Mouse (Mus musculus) neural tube, embryonic 14.5 days (tissue): ENCODE results near the gene Ncaph2. TPM values are rescaled to one million over a fixed set of nuclear protein-coding genes. Genes with fewer than 3 reads are reported as not detected.

Experiments used
- ATAC-seq: fragments of 200-750 bp; cut with Nextera tagmentation; 2 replicates; pipeline ENCODE4 v1.8.0; 2017; ENCODE audit warnings: low read depth, mild to moderate bottlenecking, moderate TSS enrichment, moderate library complexity
- H3K27ac ChIP-seq: fragments of 300-500 bp; sonication (generic); 2 replicates; pipeline ENCODE4 v1.5.1; 2014; ENCODE audit warnings: low read depth, mild to moderate bottlenecking, control low read depth, low read length, moderate library complexity, mixed read lengths
- H3K27me3 ChIP-seq: fragments of 300-500 bp; sonication (generic); 2 replicates; pipeline ENCODE4 v1.6.1; 2014; ENCODE audit warnings: low read length; ENCODE audit not compliant: control insufficient read depth, insufficient read depth
- H3K36me3 ChIP-seq: fragments of 300-500 bp; sonication (generic); 2 replicates; pipeline ENCODE4 v1.6.1; 2014; ENCODE audit warnings: low read length, mixed read lengths; ENCODE audit not compliant: control insufficient read depth, insufficient read depth
- H3K4me1 ChIP-seq: fragments of 300-500 bp; sonication (generic); 2 replicates; pipeline ENCODE4 v1.6.1; 2014; ENCODE audit warnings: low read length; ENCODE audit not compliant: control insufficient read depth, insufficient read depth
- H3K4me2 ChIP-seq: fragments of 300-500 bp; sonication (generic); 2 replicates; pipeline ENCODE4 v1.6.1; 2014; ENCODE audit warnings: mild to moderate bottlenecking, low read depth, low read length, control low read depth
- H3K4me3 ChIP-seq: fragments of 300-500 bp; sonication (generic); 2 replicates; pipeline ENCODE4 v1.5.1; 2014; ENCODE audit warnings: low read depth, low read length, control low read depth, mixed read lengths
- H3K9ac ChIP-seq: fragments of 300-500 bp; sonication (generic); replicated peaks from 2 replicates; pipeline ENCODE4 v1.6.1; 2014; ENCODE audit warnings: low read depth, mild to moderate bottlenecking, control low read depth, low read length, mixed read lengths
- H3K9me3 ChIP-seq: fragments of 300-500 bp; sonication (generic); 2 replicates; pipeline ENCODE4 v1.6.1; 2016; ENCODE audit warnings: low read length; ENCODE audit not compliant: control insufficient read depth
- WGBS: fragments of 180-500 bp; shearing (Covaris S2); extraction: QIAGEN DNeasy Blood & Tissue Kit; methylation state at CpG from one replicate; pipeline ENCODE4 v1.1.7; 2014; 5-methylcytosine and 5-hydroxymethylcytosine counted together
- polyA plus RNA-seq: library from polyadenylated mRNA; unstranded; fragments of >200 nt; fragmentation: Nextera tagmentation; extraction: Ambion mirVana; gene quantifications from 2 replicates; pipeline ENCODE4 v1.2.1, GENCODE M21; 2014

Ncaph2 gene
- polyA plus RNA-seq, 1 experiment from 2014 or later = 90.2 TPM

DNA sequence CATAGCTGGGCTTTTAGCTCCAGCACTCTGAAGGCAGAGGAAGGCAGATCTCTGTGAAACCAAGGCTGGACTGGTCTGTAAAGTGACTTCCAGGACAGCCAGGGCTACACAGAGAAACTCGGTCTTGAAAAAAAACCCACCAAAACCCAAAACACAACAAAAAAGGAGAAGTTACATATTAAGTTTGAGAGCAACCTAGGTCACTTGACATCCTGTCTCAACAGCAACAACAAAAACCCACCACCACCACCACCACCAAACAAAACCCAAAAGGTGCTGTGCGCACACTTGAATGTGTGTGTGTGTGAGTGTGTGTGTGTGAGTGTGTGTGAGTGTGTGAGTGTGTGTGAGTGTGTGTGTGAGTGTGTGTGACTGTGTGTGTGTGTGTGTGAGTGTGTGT is 15.8 kb upstream of the Ncaph2 start:
- no peaks in the 10 kb centered on the region for H3K9me3 ChIP-seq
- H3K4me1 ChIP-seq = no peaks in the 10 kb centered on the region
- H3K9ac ChIP-seq = no peak overlapping the region
- ATAC-seq = no peak
- H3K4me3 ChIP-seq = no peak overlapping the region
- H3K27ac ChIP-seq = no peak overlapping the region
- no peaks in the 10 kb centered on the region for H3K27me3 ChIP-seq
- 96% methylated on average over 2 of the region's 2 CpGs for WGBS
- H3K4me2 ChIP-seq = no peak overlapping the region
- no peaks in the 10 kb centered on the region for H3K36me3 ChIP-seq

- no peak for ATAC-seq
- H3K4me1 ChIP-seq = no peaks in the 10 kb centered on the region
Observed at GRCm38 (mm10) chr15:89340136-89340535, 15.4 kb upstream of the Ncaph2 start.

DNA sequence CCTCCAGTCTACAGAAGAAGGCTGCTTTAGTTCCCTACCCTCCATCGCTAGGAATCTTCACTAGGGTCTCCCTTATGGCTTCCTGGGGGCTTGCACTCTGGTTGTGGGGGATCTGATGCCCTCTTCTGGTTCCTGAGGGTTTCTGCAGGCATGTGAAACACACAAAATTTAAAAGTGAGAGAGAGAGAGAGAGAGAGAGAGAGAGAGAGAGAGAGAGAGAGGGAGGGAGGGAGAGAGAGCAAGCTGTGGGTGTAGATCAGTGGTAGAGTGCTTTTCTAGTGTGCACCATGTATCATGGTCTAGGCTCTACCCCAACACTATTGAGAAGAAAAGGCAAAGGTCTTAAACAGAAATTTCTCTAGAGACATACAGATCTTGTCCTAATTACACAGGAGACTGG is 13.8 kb upstream of the Ncaph2 start:
- Histone ChIP-seq H3K4me1 (no peaks in the 10 kb centered on the region), H3K9ac (no peak overlapping the region), H3K36me3 (no peaks in the 10 kb centered on the region), H3K4me2 (no peak overlapping the region), H3K9me3 (no peaks in the 10 kb centered on the region), H3K4me3 (no peak overlapping the region), H3K27ac (no peak overlapping the region), H3K27me3 (no peaks in the 10 kb centered on the region)
- WGBS = 47% methylated on average over 1 of the region's 1 CpGs
- no peak for ATAC-seq

More at GRCm38 (mm10) chr15:89340136-89340535, 15.4 kb upstream of the Ncaph2 start:
- no peaks in the 10 kb centered on the region for H3K27me3 ChIP-seq
- no peaks in the 10 kb centered on the region for H3K36me3 ChIP-seq
- no peak overlapping the region for H3K27ac ChIP-seq
- H3K4me2 ChIP-seq = no peak overlapping the region
- H3K9ac ChIP-seq = no peak overlapping the region
- no peak overlapping the region for H3K4me3 ChIP-seq
- WGBS = 90% methylated on average over 3 of the region's 3 CpGs
- H3K9me3 ChIP-seq = no peaks in the 10 kb centered on the region

- Histone ChIP-seq H3K4me3 (no peak overlapping the region), H3K36me3 (no peaks in the 10 kb centered on the region), H3K4me1 (no peaks in the 10 kb centered on the region), H3K9ac (no peak overlapping the region), H3K9me3 (no peaks in the 10 kb centered on the region), H3K27me3 (no peaks in the 10 kb centered on the region), H3K27ac (no peak overlapping the region), H3K4me2 (no peak overlapping the region)
- WGBS = 97% methylated on average over 3 of the region's 3 CpGs
- no peak for ATAC-seq
Observed at GRCm38 (mm10) chr15:89343325-89343724, 12.2 kb upstream of the Ncaph2 start.

DNA sequence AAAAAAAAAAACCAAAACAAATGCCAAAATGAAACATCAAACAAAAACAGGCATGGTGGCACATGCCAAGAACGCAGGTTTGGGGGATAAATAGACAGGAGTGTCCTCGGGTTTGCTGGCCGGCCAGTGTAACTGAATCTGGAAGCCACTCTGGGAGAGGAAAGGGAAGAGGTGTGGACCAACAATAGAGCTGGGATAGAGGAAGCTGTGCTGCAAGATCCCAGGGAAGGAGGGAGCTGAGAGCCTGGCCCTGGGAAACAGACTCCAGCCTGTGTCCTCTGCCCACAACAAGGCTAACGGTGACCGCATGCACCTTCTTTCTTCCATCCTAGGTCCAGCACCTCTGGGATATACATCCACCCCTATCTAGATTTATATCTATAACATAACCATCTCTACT is 5.1 kb upstream of the Ncaph2 start:
- Histone ChIP-seq H3K4me2 (no peak overlapping the region), H3K27ac (no peak overlapping the region), H3K4me3 (no peak overlapping the region), H3K36me3 (peaks cover 21% of the 10 kb centered on the region), H3K9ac (no peak overlapping the region), H3K9me3 (no peaks in the 10 kb centered on the region), H3K4me1 (peaks cover 8% of the 10 kb centered on the region; the same call in 1 of the 2 replicates), H3K27me3 (no peaks in the 10 kb centered on the region)
- ATAC-seq = no peak
- 93% methylated on average over 5 of the region's 5 CpGs for WGBS

DNA sequence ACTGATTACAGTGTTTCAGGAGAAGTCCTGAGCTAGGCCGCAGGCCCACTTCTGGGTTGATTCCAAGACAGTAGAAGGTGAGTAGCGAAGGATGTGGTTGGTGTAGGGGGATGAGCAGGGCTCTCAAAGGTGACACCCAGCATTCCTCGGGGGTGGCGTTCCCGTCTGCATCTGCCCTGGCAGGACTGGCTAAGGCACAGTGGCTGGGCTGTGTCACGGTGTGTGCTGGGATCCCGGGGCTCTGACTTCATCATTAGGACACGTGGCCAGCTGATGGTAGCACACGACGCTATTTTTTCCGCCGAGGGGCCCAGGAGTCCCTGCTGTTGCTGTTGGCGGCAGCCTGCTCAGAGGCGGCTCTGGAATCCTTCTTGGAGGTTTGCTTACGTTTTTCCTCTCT is 4.2 kb upstream of the Ncaph2 start:
- Histone ChIP-seq H3K4me2 (no peak overlapping the region), H3K9ac (no peak overlapping the region), H3K27ac (no peak overlapping the region), H3K36me3 (peaks cover 21% of the 10 kb centered on the region), H3K4me3 (no peak overlapping the region), H3K27me3 (no peaks in the 10 kb centered on the region), H3K9me3 (no peaks in the 10 kb centered on the region), H3K4me1 (peaks cover 8% of the 10 kb centered on the region; the same call in 1 of the 2 replicates)
- ATAC-seq = no peak
- 94% methylated on average over 15 of the region's 15 CpGs for WGBS

- WGBS = 95% methylated on average over 14 of the region's 14 CpGs
- H3K36me3 ChIP-seq = peaks cover 21% of the 10 kb centered on the region
- no peaks in the 10 kb centered on the region for H3K9me3 ChIP-seq
- H3K4me3 ChIP-seq = no peak overlapping the region
- ATAC-seq = no peak
- H3K4me2 ChIP-seq = no peak overlapping the region
- H3K9ac ChIP-seq = no peak overlapping the region
- H3K4me1 ChIP-seq = peaks cover 8% of the 10 kb centered on the region; the same call in 1 of the 2 replicates
- no peak overlapping the region for H3K27ac ChIP-seq
- no peaks in the 10 kb centered on the region for H3K27me3 ChIP-seq
Observed at GRCm38 (mm10) chr15:89352054-89352453, 3.5 kb upstream of the Ncaph2 start.

GRCm38 (mm10) chr15:89352795-89353194 is 2.7 kb upstream of the Ncaph2 start:
- no peak for ATAC-seq
- no peaks in the 10 kb centered on the region for H3K27me3 ChIP-seq
- peaks cover 8% of the 10 kb centered on the region; the same call in 1 of the 2 replicates for H3K4me1 ChIP-seq
- no peak overlapping the region for H3K27ac ChIP-seq
- peaks cover 21% of the 10 kb centered on the region for H3K36me3 ChIP-seq
- no peaks in the 10 kb centered on the region for H3K9me3 ChIP-seq
- H3K9ac ChIP-seq = no peak overlapping the region
- 94% methylated on average over 12 of the region's 12 CpGs for WGBS
- H3K4me3 ChIP-seq = no peak overlapping the region
- H3K4me2 ChIP-seq = no peak overlapping the region

- no peak overlapping the region for H3K4me3 ChIP-seq
- WGBS = 93% methylated on average over 16 of the region's 16 CpGs
- no peak for ATAC-seq
- H3K36me3 ChIP-seq = peaks cover 21% of the 10 kb centered on the region
- no peaks in the 10 kb centered on the region for H3K9me3 ChIP-seq
- H3K27me3 ChIP-seq = no peaks in the 10 kb centered on the region
- H3K4me1 ChIP-seq = peaks cover 8% of the 10 kb centered on the region; the same call in 1 of the 2 replicates
- H3K27ac ChIP-seq = no peak overlapping the region
- peak overlapping the region; percentile 79; the same call in 1 of the 2 replicates for H3K4me2 ChIP-seq
- no peak overlapping the region for H3K9ac ChIP-seq
Observed at GRCm38 (mm10) chr15:89353837-89354236, 1.7 kb upstream of the Ncaph2 start.
